Mouse (Mus musculus): ENCODE measurements around the gene Mfsd11. TPM values are rescaled to one million over a fixed set of nuclear protein-coding genes. Genes with fewer than 3 reads are reported as not detected.

The Mfsd11 gene
- 10 to 100 TPM; 38.5 to 48.9 TPM for total RNA-seq (2021)
- long read RNA-seq, experiment 1, transcript Mfsd11-201 (13 exons, 3,298 nt) = major isoform, 24 of 57 reads
- long read RNA-seq, experiment 1, partial matches to known transcripts = 8 of 57 reads
- long read RNA-seq, experiment 1, other reads (novel, unspliced or antisense) = 24 of 57 reads
- long read RNA-seq, experiment 2, transcript Mfsd11-201 (13 exons, 3,298 nt) = major isoform, 20 of 51 reads
- long read RNA-seq, experiment 2, partial matches to known transcripts = 3 of 51 reads
- long read RNA-seq, experiment 2, other reads (novel, unspliced or antisense) = 25 of 51 reads

DNA sequence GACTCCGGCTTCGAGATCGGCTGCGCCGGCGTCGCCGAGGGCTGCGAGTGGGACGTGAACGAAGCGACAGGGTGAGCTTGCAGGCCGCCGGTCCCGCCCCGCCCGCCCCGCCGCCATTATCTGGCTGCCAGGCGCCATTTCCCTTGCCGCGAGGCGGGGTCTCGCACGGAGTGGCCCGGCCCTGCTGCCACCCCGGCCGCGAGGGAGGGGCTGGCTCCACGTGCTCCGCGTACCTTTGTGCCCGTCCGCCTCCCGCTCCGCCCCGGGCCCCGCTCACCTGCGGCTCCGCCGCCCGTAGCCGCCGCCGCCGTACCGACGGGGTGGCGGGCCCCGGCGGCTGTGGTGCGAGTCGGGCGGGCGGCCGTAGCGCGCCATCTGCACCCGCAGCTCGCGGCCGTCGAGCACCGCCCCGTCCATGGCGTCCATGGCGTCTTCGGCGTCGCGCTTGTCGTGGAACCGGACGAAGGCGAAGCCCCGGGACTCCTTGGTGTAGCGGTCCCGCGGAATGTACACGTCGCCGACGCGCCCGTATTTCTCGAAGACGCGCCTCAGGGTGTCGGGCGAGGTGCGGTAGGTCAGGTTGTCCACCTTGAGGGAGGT, at the start of gene Mfsd11:
Gene Mfsd11, plus strand, starts transcription at position 150 of the 600 bp plus-strand sequence.
- DNase-seq (ENCODE audit: low spot score in 2 of 2) = peak; percentile 71 to 72

- no peak for DNase-seq (ENCODE audit: low spot score in 2 of 2)
Measured at GRCm38 (mm10) chr11:116802709-116803108, 49.5 kb upstream of the Mfsd11 start.

- no peak for DNase-seq (ENCODE audit: low spot score in 2 of 2)
Measured at GRCm38 (mm10) chr11:116806136-116807071, 45.8 kb upstream of the Mfsd11 start.

GRCm38 (mm10) chr11:116807116-116807515, 45.1 kb upstream of the Mfsd11 start:
- DNase-seq (ENCODE audit: low spot score in 2 of 2) = no peak

DNA sequence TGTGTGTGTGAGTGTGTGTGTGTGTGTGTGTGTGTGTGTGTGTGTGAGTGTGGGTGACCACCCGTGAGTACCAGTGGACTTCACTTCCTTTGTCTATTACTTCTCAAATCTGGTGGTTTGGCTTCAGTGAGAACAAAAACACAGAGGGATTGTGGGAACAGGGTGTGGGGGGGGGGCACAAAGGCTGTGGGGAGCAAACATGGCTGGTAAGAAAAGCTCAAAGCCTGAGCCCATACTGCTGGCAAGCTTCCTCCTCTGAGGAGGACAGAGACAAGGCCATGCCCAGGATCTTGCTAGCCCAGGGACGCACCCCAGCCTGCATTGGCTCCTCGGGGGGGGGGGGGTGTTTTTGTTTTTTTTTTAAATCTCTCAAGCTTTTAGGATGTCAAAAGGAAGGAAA, 44.7 kb upstream of the Mfsd11 start:
- no peak for DNase-seq (ENCODE audit: low spot score in 2 of 2)

DNA sequence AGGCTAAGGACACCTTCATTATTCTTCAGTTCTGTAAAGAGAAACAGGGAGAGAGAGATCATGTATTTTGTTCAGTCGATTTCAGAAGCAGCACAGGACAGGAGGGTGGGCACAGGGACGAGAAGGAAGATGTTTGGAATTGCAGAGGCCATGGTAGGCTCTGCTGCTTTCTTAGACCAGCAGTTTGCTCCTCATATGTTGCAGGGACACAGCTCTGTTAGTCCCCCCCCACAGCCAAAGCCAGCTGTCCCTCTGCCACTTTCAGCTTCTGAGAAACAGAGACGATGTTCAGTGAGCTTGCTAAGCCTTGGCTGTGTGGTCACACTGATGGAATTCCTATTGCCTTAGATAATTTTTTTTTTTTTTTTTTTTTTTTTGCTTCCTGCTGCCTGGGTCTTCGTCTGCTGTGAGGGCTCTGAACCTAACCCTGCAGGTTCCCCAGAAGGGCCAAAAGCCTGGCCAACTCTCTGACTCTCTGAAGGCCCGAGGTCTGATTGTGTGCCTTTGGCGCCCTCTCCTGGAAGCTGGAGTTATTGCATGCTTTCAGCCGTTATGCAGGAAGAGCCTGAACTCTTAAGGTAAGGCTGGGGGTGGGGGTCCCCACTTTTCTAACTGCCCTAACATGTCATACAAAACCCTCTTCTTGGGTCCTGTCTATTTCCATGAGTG, 44.2 kb upstream of the Mfsd11 start:
- DNase-seq (ENCODE audit: low spot score in 2 of 2) = peak; percentile 87 to 93

DNA sequence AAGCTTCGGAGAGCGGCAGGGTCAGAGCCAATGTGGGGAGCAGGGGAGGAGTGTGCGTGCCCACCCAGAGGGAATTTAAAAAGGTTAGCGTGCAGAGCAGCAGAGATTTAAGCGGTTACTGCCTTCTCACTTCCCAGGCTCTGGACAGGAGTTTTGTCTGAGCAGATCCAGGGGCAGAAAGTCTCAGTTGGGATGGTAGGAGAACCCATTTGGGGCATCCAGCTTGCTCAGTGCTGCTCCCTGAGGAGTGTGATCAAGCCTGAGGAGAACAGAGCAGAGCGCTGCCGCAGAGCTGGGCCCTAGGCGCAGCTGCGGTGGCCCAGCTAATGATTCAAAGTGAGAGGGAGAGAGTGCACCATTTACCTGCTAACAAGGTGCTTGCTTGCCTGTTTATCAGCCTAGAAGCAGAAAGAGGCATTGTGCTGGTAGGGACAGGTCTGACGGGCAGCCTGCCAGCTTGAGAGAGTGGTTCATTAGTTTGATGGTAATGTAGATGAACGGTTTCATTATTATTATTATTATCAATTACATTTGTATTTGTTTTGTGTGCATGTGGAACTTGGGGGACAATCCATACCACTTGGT, 43.3 kb upstream of the Mfsd11 start:
- no peak for DNase-seq (ENCODE audit: low spot score in 2 of 2)

- DNase-seq (ENCODE audit: low spot score in 2 of 2) = no peak
Measured at GRCm38 (mm10) chr11:116809520-116809919, 42.7 kb upstream of the Mfsd11 start.

DNA sequence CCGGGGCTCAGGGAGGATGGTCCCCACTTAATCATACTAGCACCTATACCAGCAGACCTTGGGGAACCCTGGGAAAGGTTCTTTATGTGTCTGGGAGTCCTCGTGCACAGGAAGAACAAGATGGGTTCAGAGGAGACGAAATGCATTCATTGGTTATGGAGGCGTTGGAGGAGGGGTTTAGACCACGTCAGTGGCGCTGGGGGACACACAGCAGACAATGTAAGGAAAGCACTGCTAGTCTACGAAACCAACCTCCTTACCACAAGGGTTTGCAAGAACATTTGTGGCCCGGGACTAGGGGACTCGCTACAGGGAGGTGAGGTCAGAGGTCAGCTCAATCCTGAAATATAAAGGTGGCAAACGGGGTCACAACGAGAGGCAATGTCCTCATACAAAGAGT, 41.7 kb upstream of the Mfsd11 start:
- no peak for DNase-seq (ENCODE audit: low spot score in 2 of 2)

GRCm38 (mm10) chr11:116810983-116811901, 41.0 kb upstream of the Mfsd11 start:
- peak; percentile 73 to 79 for DNase-seq (ENCODE audit: low spot score in 2 of 2)

- no peak for DNase-seq (ENCODE audit: low spot score in 2 of 2)
Measured at GRCm38 (mm10) chr11:116812793-116813529, 39.3 kb upstream of the Mfsd11 start.

DNA sequence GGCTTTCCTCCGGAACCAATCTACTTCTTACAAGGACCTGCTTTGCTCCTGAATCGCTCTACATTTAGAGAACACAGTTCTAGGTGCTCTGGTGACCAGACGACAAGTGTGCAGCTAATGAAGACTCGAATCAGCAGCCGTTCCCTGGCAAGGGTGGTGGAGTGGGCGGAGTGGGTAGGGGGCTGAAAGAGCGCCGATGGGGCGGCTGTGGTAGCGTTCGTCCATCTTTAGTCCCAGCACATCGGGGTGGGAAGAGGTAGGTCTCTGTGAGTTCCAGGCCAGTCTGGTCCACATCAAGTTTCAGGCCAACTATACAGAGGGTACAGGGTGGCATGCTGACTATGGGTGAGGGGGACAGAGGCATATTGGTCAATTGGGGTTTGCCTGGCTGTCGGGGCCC, 38.6 kb upstream of the Mfsd11 start:
- no peak for DNase-seq (ENCODE audit: low spot score in 2 of 2)

GRCm38 (mm10) chr11:116814076-116814883, 38.0 kb upstream of the Mfsd11 start:
- DNase-seq (ENCODE audit: low spot score in 2 of 2) = peak in 1 of 2 experiments; percentile 53

GRCm38 (mm10) chr11:116814884-116815415, 37.3 kb upstream of the Mfsd11 start:
- DNase-seq (ENCODE audit: low spot score in 2 of 2) = no peak

GRCm38 (mm10) chr11:116816769-116817168, 35.5 kb upstream of the Mfsd11 start:
- DNase-seq (ENCODE audit: low spot score in 2 of 2) = no peak

- DNase-seq (ENCODE audit: low spot score in 2 of 2) = no peak
Measured at GRCm38 (mm10) chr11:116817567-116817966, 34.7 kb upstream of the Mfsd11 start.

GRCm38 (mm10) chr11:116818722-116819121, 33.5 kb upstream of the Mfsd11 start:
- DNase-seq (ENCODE audit: low spot score in 2 of 2) = no peak

Data from layer of hippocampus, postnatal 14 days (tissue).